Mouse (Mus musculus) G1E (cell line): Measurements from ENCODE around the gene Macrod2.

Source experiments
- CTCF ChIP-seq: IDR thresholded peaks from 2 replicates; pipeline ENCODE4 v1.5.1; 2012; ENCODE audit warnings: low read depth, low read length, inconsistent platforms, mixed read lengths
- GATA1 ChIP-seq: IDR thresholded peaks from 2 replicates; pipeline ENCODE4 v1.6.1; 2012; ENCODE audit warnings: borderline replicate concordance, low read length, inconsistent platforms, mixed read lengths

DNA sequence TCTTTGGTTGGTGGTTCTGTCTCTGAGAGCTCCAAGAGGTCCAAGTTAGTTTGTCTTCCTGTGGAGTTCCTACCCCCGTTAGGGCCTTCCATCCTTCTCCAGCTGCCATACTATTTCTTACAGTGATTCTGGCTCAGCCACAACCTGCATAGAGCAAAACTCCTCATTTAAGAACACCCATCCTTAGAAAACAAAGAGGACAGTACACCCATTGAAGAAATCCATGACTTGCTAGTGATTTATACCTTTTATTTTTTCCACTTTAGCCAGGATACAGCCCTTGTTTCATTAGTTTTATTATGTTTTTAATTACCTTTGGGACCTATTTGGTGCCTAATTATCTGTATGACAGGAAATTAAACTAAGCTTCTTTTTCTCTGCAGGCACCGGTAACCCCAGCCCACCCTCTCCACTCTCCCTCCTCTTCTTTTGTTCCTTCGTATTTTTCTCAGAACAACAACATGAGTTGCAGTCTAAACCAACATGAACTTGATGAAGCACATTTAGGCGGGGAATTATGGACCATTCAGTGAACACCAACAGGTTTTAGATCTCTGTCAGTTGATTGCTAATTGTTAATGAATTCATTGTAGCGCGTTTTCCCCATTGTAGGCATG is 1516.8 kb downstream of the Macrod2 start:
- TF ChIP-seq CTCF (no peak), GATA1 (no peak)
